Mouse (Mus musculus) kidney, embryonic 16.5 days (tissue): ENCODE measurements at regions not wholly inside any gene's neighbourhood (a gene's known extent, or its start where the extent isn't known, plus 50 kb on each side); places are given as distances from the start of the nearest gene placed in this dataset.
A peak's percentile ranks its signal among the peaks of the same experiment; 100 is the strongest.

Source experiments
- ATAC-seq: fragments of 200-750 bp; cut with Nextera tagmentation; 2 replicates; pipeline ENCODE4 v1.8.0; 2017; ENCODE audit warnings: moderate TSS enrichment; ENCODE audit not compliant: low FRiP score, low TSS enrichment
- H3K27ac ChIP-seq: fragments of 300-500 bp; sonication (generic); 2 replicates; pipeline ENCODE4 v1.5.1; 2014; ENCODE audit warnings: low read length
- H3K27me3 ChIP-seq: fragments of 300-500 bp; sonication (generic); 2 replicates; pipeline ENCODE4 v1.6.1; 2014; ENCODE audit warnings: low read length, control low read depth, mixed read lengths; ENCODE audit not compliant: insufficient read depth
- H3K36me3 ChIP-seq: fragments of 300-500 bp; sonication (generic); 2 replicates; pipeline ENCODE4 v1.6.1; 2014; ENCODE audit warnings: low read length, control low read depth, mixed read lengths; ENCODE audit not compliant: insufficient read depth
- H3K4me1 ChIP-seq: fragments of 300-500 bp; sonication (generic); 2 replicates; pipeline ENCODE4 v1.6.1; 2014; ENCODE audit warnings: low read length, control low read depth, mixed read lengths; ENCODE audit not compliant: insufficient read depth
- H3K4me2 ChIP-seq: fragments of 300-500 bp; sonication (generic); replicated peaks from 2 replicates; pipeline ENCODE4 v1.6.1; 2014; ENCODE audit warnings: low read depth, low read length
- H3K4me3 ChIP-seq: fragments of 300-500 bp; sonication (generic); 2 replicates; pipeline ENCODE4 v1.5.1; 2014; ENCODE audit warnings: mild to moderate bottlenecking, low read length
- H3K9ac ChIP-seq: fragments of 300-500 bp; sonication (generic); replicated peaks from 2 replicates; pipeline ENCODE4 v1.6.1; 2014; ENCODE audit warnings: low read length
- H3K9me3 ChIP-seq: fragments of 300-500 bp; sonication (generic); 2 replicates; pipeline ENCODE4 v1.6.1; 2016; ENCODE audit warnings: low read length, control low read depth
- WGBS: fragments of 180-500 bp; shearing (Covaris S2); extraction: QIAGEN DNeasy Blood & Tissue Kit; methylation state at CpG from one replicate; pipeline ENCODE4 v1.1.7; 2014; 5-methylcytosine and 5-hydroxymethylcytosine counted together

GRCm38 (mm10) chr1:51697265-51698192 is 218.3 kb downstream of the Myo1b start:
- H3K9ac ChIP-seq, result peak overlapping the region; percentile 24; the same call in 1 of the 2 replicates
- H3K36me3 ChIP-seq, result no peaks in the 10 kb centered on the region
- no peak for ATAC-seq
- no peaks in the 10 kb centered on the region for H3K9me3 ChIP-seq
- H3K27me3 ChIP-seq, result no peaks in the 10 kb centered on the region
- H3K4me2 ChIP-seq, result peak overlapping the region; percentile 31
- peaks cover 7% of the 10 kb centered on the region; the same call in 1 of the 2 replicates for H3K4me1 ChIP-seq
- 17% methylated on average over 19 of the region's 19 CpGs for WGBS
- H3K27ac ChIP-seq, result no peak overlapping the region
- H3K4me3 ChIP-seq, result peak overlapping the region; percentile 9

DNA sequence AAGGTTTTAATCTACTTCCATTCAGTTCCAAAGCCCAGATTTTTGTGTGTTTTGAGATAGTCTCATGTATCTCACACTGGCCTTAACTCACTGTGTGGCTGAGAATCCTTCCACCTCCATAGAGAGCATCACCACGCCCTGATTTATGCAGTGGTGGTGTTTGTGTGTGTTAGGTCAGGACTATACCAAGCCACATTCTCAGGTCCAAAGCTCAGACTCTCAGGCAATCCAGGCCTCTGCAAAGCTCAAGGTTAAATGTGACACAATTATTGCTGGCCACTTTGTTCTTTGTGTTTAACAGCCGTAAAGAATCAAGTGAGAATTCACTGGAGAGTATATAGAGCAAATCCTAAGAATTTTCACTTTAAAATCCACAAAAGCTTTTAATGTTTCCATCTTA is 218.2 kb upstream of the Nabp1 start:
- Histone ChIP-seq H3K9me3 (0 out of 2 replicates have a peak, but pooled peaks cover 4% of the 10 kb centered on the region), H3K27ac (no peak overlapping the region), H3K4me2 (no peak overlapping the region), H3K27me3 (no peaks in the 10 kb centered on the region), H3K4me3 (no peak overlapping the region), H3K4me1 (peaks cover 7% of the 10 kb centered on the region; the same call in 1 of the 2 replicates), H3K9ac (no peak overlapping the region), H3K36me3 (no peaks in the 10 kb centered on the region)
- WGBS, result 57% methylated on average over 2 of the region's 2 CpGs
- ATAC-seq, result no peak

- no peaks in the 10 kb centered on the region for H3K4me1 ChIP-seq
- WGBS, result 94% methylated on average over 10 of the region's 10 CpGs
- H3K27me3 ChIP-seq, result no peaks in the 10 kb centered on the region
- no peaks in the 10 kb centered on the region for H3K36me3 ChIP-seq
- no peak overlapping the region for H3K4me3 ChIP-seq
- no peak for ATAC-seq
- no peak overlapping the region for H3K9ac ChIP-seq
- H3K9me3 ChIP-seq, result 0 out of 2 replicates have a peak, but pooled peaks cover 4% of the 10 kb centered on the region
- H3K4me2 ChIP-seq, result no peak overlapping the region
- no peak overlapping the region for H3K27ac ChIP-seq
Measured at GRCm38 (mm10) chr1:51690878-51691277, 212.7 kb upstream of the Nabp1 start.

DNA sequence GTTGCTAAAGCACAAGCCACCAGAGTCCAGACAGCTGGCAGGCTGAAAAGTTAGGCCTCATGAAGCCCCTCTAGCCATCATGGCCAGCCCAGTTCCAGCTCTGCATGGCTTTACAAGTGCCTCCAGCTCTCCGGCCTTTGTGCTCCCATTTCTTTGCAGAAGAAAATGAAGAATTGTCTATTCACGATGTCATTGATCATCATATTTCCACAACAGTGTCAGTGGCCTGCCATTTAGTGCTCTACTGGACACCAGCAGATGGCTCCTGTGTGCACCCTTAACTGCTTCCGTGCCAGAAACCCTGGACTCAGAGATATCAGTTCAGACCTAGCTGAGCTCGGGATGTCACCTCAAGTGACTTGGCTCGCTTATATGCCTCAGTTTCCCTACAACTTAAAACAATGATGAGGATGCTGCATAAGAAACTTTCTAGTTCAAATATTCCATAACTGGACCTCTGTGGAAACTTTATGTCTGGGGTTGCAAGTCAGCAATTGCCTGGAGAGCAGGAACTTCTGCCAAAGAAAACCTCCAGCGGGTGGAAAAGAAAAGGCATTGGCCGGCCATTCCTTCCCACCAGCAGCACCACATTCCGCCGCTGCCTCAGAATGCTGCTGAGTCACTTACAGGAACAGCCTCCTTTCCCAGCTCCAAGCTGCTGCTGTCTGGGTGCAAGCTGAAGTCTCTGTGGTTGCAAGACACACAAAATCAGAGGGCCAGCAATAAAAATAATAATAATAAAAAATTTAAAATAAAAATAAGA is 211.4 kb upstream of the Nabp1 start:
- Histone ChIP-seq H3K36me3 (no peaks in the 10 kb centered on the region), H3K4me2 (no peak overlapping the region), H3K4me3 (no peak overlapping the region), H3K27ac (no peak overlapping the region), H3K4me1 (no peaks in the 10 kb centered on the region), H3K9ac (no peak overlapping the region), H3K9me3 (0 out of 2 replicates have a peak, but pooled peaks cover 4% of the 10 kb centered on the region), H3K27me3 (no peaks in the 10 kb centered on the region)
- no peak for ATAC-seq
- WGBS, result 72% methylated on average over 9 of the region's 9 CpGs

DNA sequence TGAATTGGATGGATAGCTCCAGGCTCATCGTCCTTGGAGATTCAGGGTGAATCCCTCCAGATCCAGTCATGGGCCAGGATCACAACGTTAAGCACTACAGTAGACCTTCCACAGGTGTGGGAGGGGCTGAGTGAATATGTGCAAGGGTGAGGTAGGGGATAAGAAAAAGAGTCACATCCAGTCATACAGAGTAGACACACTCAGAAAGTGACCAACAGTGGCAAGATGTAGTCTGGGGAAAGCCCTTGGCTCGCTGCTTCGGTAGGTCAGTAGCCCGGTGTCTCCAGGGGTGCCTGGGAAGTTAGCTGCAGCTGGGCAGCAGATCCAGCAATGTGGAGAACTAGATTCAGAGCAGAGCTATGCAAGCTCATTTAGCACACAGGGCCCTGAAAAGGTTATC is 210.7 kb upstream of the Nabp1 start:
- Histone ChIP-seq H3K4me3 (no peak overlapping the region), H3K36me3 (no peaks in the 10 kb centered on the region), H3K27me3 (no peaks in the 10 kb centered on the region), H3K4me1 (no peaks in the 10 kb centered on the region), H3K9me3 (0 out of 2 replicates have a peak, but pooled peaks cover 4% of the 10 kb centered on the region), H3K9ac (no peak overlapping the region), H3K4me2 (no peak overlapping the region), H3K27ac (no peak overlapping the region)
- ATAC-seq, result no peak
- 84% methylated on average over 5 of the region's 5 CpGs for WGBS

GRCm38 (mm10) chr1:51688224-51688545 is 210.0 kb upstream of the Nabp1 start:
- 45% methylated on average over 1 of the region's 1 CpGs for WGBS
- H3K4me3 ChIP-seq, result no peak overlapping the region
- 0 out of 2 replicates have a peak, but pooled peaks cover 4% of the 10 kb centered on the region for H3K9me3 ChIP-seq
- H3K4me2 ChIP-seq, result no peak overlapping the region
- H3K36me3 ChIP-seq, result no peaks in the 10 kb centered on the region
- no peak overlapping the region for H3K27ac ChIP-seq
- H3K9ac ChIP-seq, result no peak overlapping the region
- no peak for ATAC-seq
- no peaks in the 10 kb centered on the region for H3K27me3 ChIP-seq
- H3K4me1 ChIP-seq, result no peaks in the 10 kb centered on the region

GRCm38 (mm10) chr1:51687484-51688223 is 209.4 kb upstream of the Nabp1 start:
- WGBS, result 42% methylated on average over 7 of the region's 7 CpGs
- no peak overlapping the region for H3K4me2 ChIP-seq
- H3K36me3 ChIP-seq, result no peaks in the 10 kb centered on the region
- no peaks in the 10 kb centered on the region for H3K4me1 ChIP-seq
- H3K27ac ChIP-seq, result no peak overlapping the region
- 0 out of 2 replicates have a peak, but pooled peaks cover 4% of the 10 kb centered on the region for H3K9me3 ChIP-seq
- no peak overlapping the region for H3K4me3 ChIP-seq
- ATAC-seq, result 0 out of 2 replicates have a peak, but pooled peaks have one; percentile 51
- no peak overlapping the region for H3K9ac ChIP-seq
- H3K27me3 ChIP-seq, result no peaks in the 10 kb centered on the region

- Histone ChIP-seq H3K4me2 (no peak overlapping the region), H3K27ac (no peak overlapping the region), H3K9me3 (no peaks in the 10 kb centered on the region), H3K9ac (no peak overlapping the region), H3K27me3 (no peaks in the 10 kb centered on the region), H3K4me1 (no peaks in the 10 kb centered on the region), H3K4me3 (no peak overlapping the region), H3K36me3 (no peaks in the 10 kb centered on the region)
- no peak for ATAC-seq
- 82% methylated on average over 3 of the region's 3 CpGs for WGBS
Measured at GRCm38 (mm10) chr1:51686759-51687158, 208.5 kb upstream of the Nabp1 start.

- Histone ChIP-seq H3K9ac (no peak overlapping the region), H3K36me3 (no peaks in the 10 kb centered on the region), H3K9me3 (no peaks in the 10 kb centered on the region), H3K27ac (no peak overlapping the region), H3K4me3 (no peak overlapping the region), H3K4me1 (no peaks in the 10 kb centered on the region), H3K4me2 (no peak overlapping the region), H3K27me3 (no peaks in the 10 kb centered on the region)
- 85% methylated on average over 5 of the region's 5 CpGs for WGBS
- ATAC-seq, result no peak
Measured at GRCm38 (mm10) chr1:51682273-51682672, 204.0 kb upstream of the Nabp1 start.
